Mouse (Mus musculus) lung, postnatal 14 days (tissue): ENCODE data around the gene 1500009C09Rik.
"Not testable (repeated sequence)": the region's sequence is repeated elsewhere in the genome, so short reads cannot be mapped to it uniquely, and the experiment has no call there.

Source experiments
- DNase-seq: peaks from one replicate; pipeline ENCODE4 v3.0.0; 2021

The 1500009C09Rik gene

GRCm38 (mm10) chr15:82220003-82220675 lies 32.1 kb upstream of the 1500009C09Rik start:
- DNase-seq, result no peak

GRCm38 (mm10) chr15:82221104-82221860 lies 30.9 kb upstream of the 1500009C09Rik start:
- no peak for DNase-seq

GRCm38 (mm10) chr15:82223251-82223650 lies 28.9 kb upstream of the 1500009C09Rik start:
- no peak for DNase-seq

- DNase-seq, result peak; percentile 42
Observed at GRCm38 (mm10) chr15:82223657-82224601, 28.3 kb upstream of the 1500009C09Rik start, which contains the start of gene Tnfrsf13c. Gene Tnfrsf13c, minus strand, starts transcription at chr15:82224369.

- DNase-seq, result no peak
Observed at GRCm38 (mm10) chr15:82224602-82225215, 27.5 kb upstream of the 1500009C09Rik start.

- no peak for DNase-seq
Observed at GRCm38 (mm10) chr15:82225769-82226168, 26.4 kb upstream of the 1500009C09Rik start.

- no peak for DNase-seq
Observed at GRCm38 (mm10) chr15:82229542-82230045, 22.6 kb upstream of the 1500009C09Rik start.

GRCm38 (mm10) chr15:82230098-82230611 lies 22.0 kb upstream of the 1500009C09Rik start:
- no peak for DNase-seq

GRCm38 (mm10) chr15:82231100-82231499 lies 21.1 kb upstream of the 1500009C09Rik start:
- DNase-seq, result no peak

- no peak for DNase-seq
Observed at GRCm38 (mm10) chr15:82231591-82232378, 20.4 kb upstream of the 1500009C09Rik start.

GRCm38 (mm10) chr15:82232651-82233050 lies 19.5 kb upstream of the 1500009C09Rik start:
- DNase-seq, result no peak

GRCm38 (mm10) chr15:82235661-82236060 lies 16.5 kb upstream of the 1500009C09Rik start:
- DNase-seq, result no peak

GRCm38 (mm10) chr15:82236565-82236964 lies 15.6 kb upstream of the 1500009C09Rik start:
- DNase-seq, result peak; percentile 84

- no peak for DNase-seq
Observed at GRCm38 (mm10) chr15:82243311-82243710, 8.9 kb upstream of the 1500009C09Rik start.

GRCm38 (mm10) chr15:82243742-82244114 lies 8.5 kb upstream of the 1500009C09Rik start:
- DNase-seq, result no peak

- peak; percentile 93 for DNase-seq
Observed at GRCm38 (mm10) chr15:82244115-82244804, 7.9 kb upstream of the 1500009C09Rik start, which contains the start of gene Cenpm. Gene Cenpm, minus strand, starts transcription at chr15:82244748.

GRCm38 (mm10) chr15:82244805-82245161 lies 7.4 kb upstream of the 1500009C09Rik start:
- not testable (repeated sequence) for DNase-seq

GRCm38 (mm10) chr15:82247131-82247776 lies 4.9 kb upstream of the 1500009C09Rik start:
- DNase-seq, result no peak

- no peak for DNase-seq
Observed at GRCm38 (mm10) chr15:82251579-82251978, 618 bp upstream of the 1500009C09Rik start.

GRCm38 (mm10) chr15:82255248-82255647 lies 3.1 kb downstream of the 1500009C09Rik start:
- no peak for DNase-seq
